Mouse (Mus musculus): ENCODE results near the gene Cbx2.

DNA sequence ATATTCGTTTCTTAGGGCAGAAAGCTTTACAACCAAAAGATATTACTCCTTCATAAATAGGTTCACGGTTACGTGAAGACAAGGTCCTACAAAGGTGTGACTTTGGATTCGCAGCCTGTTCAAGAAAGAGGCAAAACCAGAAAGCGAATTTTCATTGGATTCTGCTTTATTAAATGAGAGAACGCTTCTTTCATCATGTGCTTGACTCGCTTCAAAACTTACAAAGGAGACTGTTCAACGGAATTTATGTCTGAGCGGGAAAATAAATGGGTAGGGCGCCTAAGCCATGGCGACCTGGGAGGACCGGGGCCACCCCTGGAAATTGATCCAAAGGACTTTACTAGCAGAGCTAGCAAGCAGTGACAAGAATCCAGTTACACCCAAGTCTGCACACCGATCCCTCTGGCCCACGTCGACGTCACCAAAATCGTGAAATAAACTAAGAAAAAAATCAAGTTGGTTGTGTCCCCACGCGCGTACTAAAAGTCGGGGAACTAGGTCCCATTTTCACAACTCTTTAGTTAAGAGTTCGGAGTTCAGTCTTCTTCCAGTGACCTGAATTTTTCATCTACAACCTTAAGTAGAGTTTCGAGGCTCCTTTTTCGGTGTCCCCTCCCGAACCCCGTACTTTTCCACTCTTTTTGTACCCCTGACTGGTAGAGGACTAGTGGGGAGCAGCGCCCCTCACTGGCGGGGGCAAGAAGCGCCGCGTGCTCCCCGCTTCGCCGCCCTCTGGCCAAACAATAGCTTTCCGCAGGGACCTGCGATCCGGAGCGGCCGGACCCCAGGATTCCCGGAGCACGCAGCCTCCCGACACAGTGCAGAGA is 481 bp upstream of the Cbx2 start:
- TF ChIP-seq CTCF (conservative IDR thresholded peaks at IDR 0.05; ENCODE audit: low read length), result peak; percentile 41
- no peak for TF ChIP-seq POU5F1 (IDR thresholded peaks at IDR 0.05; ENCODE audit: borderline replicate concordance, low read length)

All from E14TG2a.4 (cell line).